Mouse (Mus musculus) ES-Bruce4 (cell line): ENCODE results near the gene Nt5c3b. TPM values are rescaled to one million over a fixed set of nuclear protein-coding genes. Genes with fewer than 3 reads are reported as not detected.

Experiments
- H3K27ac ChIP-seq: 2 replicates; pipeline ENCODE4 v1.5.1; 2012; ENCODE audit warnings: low read length, inconsistent platforms; ENCODE audit not compliant: insufficient read depth
- H3K27me3 ChIP-seq: 2 replicates; pipeline ENCODE4 v1.6.1; 2012; ENCODE audit warnings: mild to moderate bottlenecking, low read length, inconsistent platforms; ENCODE audit not compliant: control insufficient read depth, poor library complexity, insufficient read depth, severe bottlenecking
- H3K36me3 ChIP-seq: 2 replicates; pipeline ENCODE4 v1.6.1; 2012; ENCODE audit warnings: inconsistent platforms, mild to moderate bottlenecking, low read length, moderate library complexity; ENCODE audit not compliant: control insufficient read depth, poor library complexity, insufficient read depth, severe bottlenecking
- H3K4me1 ChIP-seq: one replicate; pipeline ENCODE4 v1.8.1; 2011; ENCODE audit warnings: low read length; ENCODE audit not compliant: control insufficient read depth, insufficient read depth
- H3K4me3 ChIP-seq: 2 replicates; pipeline ENCODE4 v1.5.1; 2011; ENCODE audit warnings: low read depth, mild to moderate bottlenecking, low read length
- H3K9ac ChIP-seq: 2 replicates; pipeline ENCODE4 v1.6.1; 2012; ENCODE audit warnings: low read depth, mild to moderate bottlenecking, inconsistent platforms; ENCODE audit not compliant: poor library complexity, severe bottlenecking
- H3K9me3 ChIP-seq: replicated peaks from 2 replicates; pipeline ENCODE4 v1.6.1; 2012; ENCODE audit warnings: mild to moderate bottlenecking, low read length, inconsistent platforms; ENCODE audit not compliant: control insufficient read depth, poor library complexity, insufficient read depth, severe bottlenecking
- CTCF ChIP-seq: IDR thresholded peaks from one replicate; pipeline ENCODE4 v1.8.1; 2011; ENCODE audit warnings: low read depth, low read length
- EP300 ChIP-seq: IDR thresholded peaks from 2 replicates; pipeline ENCODE4 v1.6.1; 2011; ENCODE audit warnings: low read depth, low read length; ENCODE audit not compliant: insufficient read depth
- POLR2A ChIP-seq: IDR thresholded peaks from one replicate; pipeline ENCODE4 v1.8.1; 2011; ENCODE audit warnings: low read length; ENCODE audit not compliant: insufficient read depth
- polyA plus RNA-seq: library from polyadenylated mRNA; stranded (reverse); fragments of >200 nt; gene quantifications from 2 replicates; pipeline ENCODE4 v1.2.4, GENCODE M21; 2011; ENCODE audit warnings: low read depth; ENCODE audit not compliant: missing spikeins, insufficient read depth, insufficient read length

The Nt5c3b gene
- polyA plus RNA-seq, 1 experiment: 44.6 TPM

DNA sequence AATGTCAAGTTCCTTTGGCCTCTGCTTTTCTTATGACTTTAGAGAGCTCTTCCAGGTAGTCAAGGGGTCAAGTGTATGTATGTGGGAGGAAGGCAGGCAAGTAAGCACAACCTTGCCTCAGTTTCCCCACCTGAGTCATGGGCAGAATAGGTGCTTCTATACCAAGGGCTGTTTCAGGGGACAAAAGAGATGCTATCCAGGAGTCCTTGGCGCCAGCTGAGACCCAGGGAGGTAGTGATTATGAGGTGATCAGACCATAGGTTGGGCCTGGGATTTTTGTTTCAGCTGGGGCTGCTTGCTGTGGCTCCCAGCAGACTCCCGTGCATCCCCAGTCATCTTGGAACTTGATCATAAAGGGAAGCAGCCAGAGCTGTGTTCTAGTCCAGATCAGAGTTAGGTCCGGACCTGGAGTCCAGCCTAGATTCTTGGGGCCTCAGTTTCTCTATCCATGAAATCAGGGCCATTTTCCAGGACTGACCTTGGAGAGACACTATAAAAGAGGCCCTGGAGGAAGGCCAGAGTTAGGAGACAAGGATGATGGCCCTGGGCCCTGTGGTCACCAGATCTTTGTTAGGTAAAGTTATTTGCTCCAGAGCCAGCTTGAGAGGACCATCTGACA is 37.0 kb downstream of the Nt5c3b start:
- H3K4me1 ChIP-seq: no peaks in the 10 kb centered on the region
- no peaks in the 10 kb centered on the region for H3K36me3 ChIP-seq

GRCm38 (mm10) chr11:100403445-100404134 is 38.0 kb downstream of the Nt5c3b start:
- Histone ChIP-seq H3K27me3 (no peaks in the 10 kb centered on the region), H3K9me3 (no peaks in the 10 kb centered on the region), H3K9ac (no peak overlapping the region), H3K4me1 (peaks cover under 1% of the 10 kb centered on the region), H3K27ac (no peak overlapping the region), H3K36me3 (no peaks in the 10 kb centered on the region), H3K4me3 (no peak overlapping the region)
- TF ChIP-seq POLR2A: no peak
- no peak for TF ChIP-seq EP300
- no peak for TF ChIP-seq CTCF

More for the DNA sequence above, 37.0 kb downstream of the Nt5c3b start:
- TF ChIP-seq CTCF (no peak), POLR2A (no peak), EP300 (no peak)
- Histone ChIP-seq H3K9me3 (no peaks in the 10 kb centered on the region), H3K9ac (no peak overlapping the region), H3K27ac (no peak overlapping the region), H3K27me3 (no peaks in the 10 kb centered on the region), H3K4me3 (no peak overlapping the region)

DNA sequence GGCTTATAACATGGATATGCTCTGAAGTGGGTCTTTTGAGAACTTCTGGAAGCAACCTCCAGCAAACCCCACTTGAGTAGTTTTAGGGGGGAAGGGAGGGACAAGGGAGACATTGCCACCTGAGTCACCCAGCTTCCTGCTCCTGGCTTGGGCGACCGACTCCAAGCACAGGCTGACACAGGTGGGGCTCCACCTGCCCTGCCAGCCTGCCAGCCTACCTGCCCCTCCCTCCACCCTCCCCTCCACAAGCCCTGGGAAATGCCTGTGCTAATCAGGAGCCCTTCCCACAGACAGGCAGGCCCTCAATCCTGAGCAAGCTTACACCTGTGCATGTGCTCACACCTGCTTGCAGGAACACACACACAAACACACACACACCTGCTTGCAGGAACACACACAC is 38.9 kb downstream of the Nt5c3b start:
- Histone ChIP-seq H3K27ac (no peak overlapping the region), H3K27me3 (no peaks in the 10 kb centered on the region), H3K9me3 (no peaks in the 10 kb centered on the region), H3K9ac (no peak overlapping the region), H3K36me3 (no peaks in the 10 kb centered on the region), H3K4me3 (no peak overlapping the region), H3K4me1 (peaks cover 3% of the 10 kb centered on the region)
- TF ChIP-seq POLR2A (no peak), CTCF (no peak), EP300 (no peak)

DNA sequence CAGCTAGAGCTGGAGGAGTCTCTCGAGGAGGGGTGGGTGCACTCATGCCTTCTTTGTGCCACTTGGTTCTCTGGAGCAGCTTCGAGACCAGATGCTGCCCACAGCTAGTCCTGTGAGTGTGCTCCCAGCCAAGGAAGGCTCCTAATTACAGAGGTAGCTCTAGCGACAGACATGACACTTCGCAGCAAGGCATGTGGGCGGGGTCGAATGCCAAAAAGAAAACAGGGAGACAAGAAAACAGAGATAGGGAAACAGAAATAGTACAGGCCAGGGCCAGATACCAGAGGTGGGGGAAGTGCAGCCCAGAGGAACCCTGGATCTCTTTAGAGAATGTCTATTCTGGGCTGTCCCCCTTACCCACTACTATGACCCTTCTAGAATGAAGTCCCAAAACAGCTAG is 39.4 kb downstream of the Nt5c3b start:
- no peaks in the 10 kb centered on the region for H3K27me3 ChIP-seq
- no peak overlapping the region for H3K27ac ChIP-seq
- H3K4me3 ChIP-seq: no peak overlapping the region
- TF ChIP-seq CTCF (no peak), POLR2A (no peak), EP300 (no peak)
- no peaks in the 10 kb centered on the region for H3K9me3 ChIP-seq
- H3K9ac ChIP-seq: no peak overlapping the region
- H3K4me1 ChIP-seq: peaks cover 3% of the 10 kb centered on the region
- H3K36me3 ChIP-seq: no peaks in the 10 kb centered on the region

GRCm38 (mm10) chr11:100400842-100401241 is 40.8 kb downstream of the Nt5c3b start:
- Histone ChIP-seq H3K4me1 (peaks cover 3% of the 10 kb centered on the region), H3K27me3 (no peaks in the 10 kb centered on the region), H3K9me3 (no peaks in the 10 kb centered on the region), H3K4me3 (no peak overlapping the region), H3K9ac (no peak overlapping the region), H3K36me3 (no peaks in the 10 kb centered on the region), H3K27ac (no peak overlapping the region)
- no peak for TF ChIP-seq CTCF
- TF ChIP-seq POLR2A: no peak
- TF ChIP-seq EP300: no peak
